Mouse (Mus musculus) midbrain, embryonic 12.5 days (tissue): Measurements from ENCODE around the gene Plxnb1. TPM values are rescaled to one million over a fixed set of nuclear protein-coding genes. Genes with fewer than 3 reads are reported as not detected.

ENCODE experiments used
- ATAC-seq: fragments of 200-750 bp; cut with Nextera tagmentation; 2 replicates; pipeline ENCODE4 v1.8.0; 2017; ENCODE audit warnings: low read depth, moderate TSS enrichment, moderate library complexity; ENCODE audit not compliant: low FRiP score
- H3K27ac ChIP-seq: fragments of 300-500 bp; sonication (generic); replicated peaks from 2 replicates; pipeline ENCODE4 v1.5.1; 2016; ENCODE audit warnings: mild to moderate bottlenecking
- H3K27me3 ChIP-seq: fragments of 300-500 bp; sonication (generic); 2 replicates; pipeline ENCODE4 v1.6.1; 2016; ENCODE audit warnings: mild to moderate bottlenecking
- H3K36me3 ChIP-seq: fragments of 300-500 bp; sonication (generic); 2 replicates; pipeline ENCODE4 v1.6.1; 2016
- H3K4me1 ChIP-seq: fragments of 300-500 bp; sonication (generic); 2 replicates; pipeline ENCODE4 v1.6.1; 2016
- H3K4me2 ChIP-seq: fragments of 300-500 bp; sonication (generic); replicated peaks from 2 replicates; pipeline ENCODE4 v1.6.1; 2016; ENCODE audit warnings: mild to moderate bottlenecking, moderate library complexity
- H3K4me3 ChIP-seq: fragments of 300-500 bp; sonication (generic); 2 replicates; pipeline ENCODE4 v1.5.1; 2016; ENCODE audit warnings: mild to moderate bottlenecking
- H3K9ac ChIP-seq: fragments of 300-500 bp; sonication (generic); replicated peaks from 2 replicates; pipeline ENCODE4 v1.6.1; 2016; ENCODE audit warnings: mild to moderate bottlenecking, moderate library complexity
- H3K9me3 ChIP-seq: fragments of 300-500 bp; sonication (generic); 2 replicates; pipeline ENCODE4 v1.6.1; 2016; ENCODE audit warnings: mild to moderate bottlenecking
- WGBS: fragments of 180-500 bp; shearing (Covaris S2); methylation state at CpG from one replicate; pipeline ENCODE4 v1.1.7; 2016; 5-methylcytosine and 5-hydroxymethylcytosine counted together
- polyA plus RNA-seq: library from polyadenylated mRNA; unstranded; fragments of >200 nt; fragmentation: Nextera tagmentation; extraction: Ambion mirVana; gene quantifications from 2 replicates; pipeline ENCODE4 v1.2.1, GENCODE M21; 2016

The Plxnb1 gene
- polyA plus RNA-seq, 1 experiment from 2014 or later = 43.7 TPM

DNA sequence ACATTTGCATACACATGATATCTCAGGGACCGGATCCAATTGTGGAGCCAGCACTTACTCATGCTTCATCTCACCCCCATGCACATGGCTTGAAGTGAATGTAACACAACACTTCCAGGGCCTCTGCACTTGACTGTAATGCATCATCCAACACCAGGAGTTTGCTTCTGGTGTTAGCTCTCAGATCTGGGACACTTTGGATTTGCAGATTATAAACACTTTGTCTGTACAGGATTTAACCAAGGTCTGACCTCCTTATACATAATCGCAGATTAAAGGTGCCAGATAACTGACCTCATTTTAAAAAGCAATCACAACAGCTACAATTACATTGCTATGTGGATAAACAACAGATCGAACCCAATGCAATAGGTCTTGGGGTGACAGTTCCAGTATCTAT, 14.7 kb upstream of the Plxnb1 start:
- Histone ChIP-seq H3K4me2 (peak overlapping the region; percentile 92; the same call in 1 of the 2 replicates), H3K4me3 (no peak overlapping the region; the same call in 1 of the 2 replicates), H3K36me3 (peaks cover 26% of the 10 kb centered on the region), H3K27ac (no peak overlapping the region), H3K4me1 (peaks cover 22% of the 10 kb centered on the region), H3K9ac (no peak overlapping the region), H3K27me3 (no peaks in the 10 kb centered on the region), H3K9me3 (no peaks in the 10 kb centered on the region)
- WGBS = 95% methylated on average over 3 of the region's 3 CpGs
- no peak for ATAC-seq

DNA sequence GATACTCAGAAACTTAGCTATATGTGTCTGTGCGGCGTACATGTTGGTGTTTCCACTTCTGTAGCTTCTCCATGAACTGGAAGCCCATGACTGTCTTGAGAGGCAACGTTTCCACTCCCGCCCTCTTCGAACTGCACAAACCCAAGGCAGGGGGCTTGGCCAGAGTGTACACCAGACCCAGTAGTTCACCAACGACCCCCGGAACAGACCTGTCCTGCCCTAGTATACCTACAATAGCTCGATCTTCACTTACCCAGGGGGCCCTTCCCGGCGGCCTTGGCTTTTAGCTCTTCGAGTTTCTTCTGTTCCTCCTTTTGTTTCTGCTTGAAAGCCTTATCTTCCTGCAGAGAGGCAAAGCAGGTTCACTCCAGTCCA, 13.5 kb upstream of the Plxnb1 start:
- peak; percentile 13; the same call in 1 of the 2 replicates for ATAC-seq
- Histone ChIP-seq H3K36me3 (peaks cover 26% of the 10 kb centered on the region), H3K27me3 (no peaks in the 10 kb centered on the region), H3K4me2 (peak overlapping the region; percentile 92), H3K9me3 (no peaks in the 10 kb centered on the region), H3K27ac (peak overlapping the region; percentile 63), H3K4me1 (peaks cover 22% of the 10 kb centered on the region), H3K9ac (peak overlapping the region; percentile 88), H3K4me3 (peak overlapping the region; percentile 70)
- 5% methylated on average over 11 of the region's 11 CpGs for WGBS

DNA sequence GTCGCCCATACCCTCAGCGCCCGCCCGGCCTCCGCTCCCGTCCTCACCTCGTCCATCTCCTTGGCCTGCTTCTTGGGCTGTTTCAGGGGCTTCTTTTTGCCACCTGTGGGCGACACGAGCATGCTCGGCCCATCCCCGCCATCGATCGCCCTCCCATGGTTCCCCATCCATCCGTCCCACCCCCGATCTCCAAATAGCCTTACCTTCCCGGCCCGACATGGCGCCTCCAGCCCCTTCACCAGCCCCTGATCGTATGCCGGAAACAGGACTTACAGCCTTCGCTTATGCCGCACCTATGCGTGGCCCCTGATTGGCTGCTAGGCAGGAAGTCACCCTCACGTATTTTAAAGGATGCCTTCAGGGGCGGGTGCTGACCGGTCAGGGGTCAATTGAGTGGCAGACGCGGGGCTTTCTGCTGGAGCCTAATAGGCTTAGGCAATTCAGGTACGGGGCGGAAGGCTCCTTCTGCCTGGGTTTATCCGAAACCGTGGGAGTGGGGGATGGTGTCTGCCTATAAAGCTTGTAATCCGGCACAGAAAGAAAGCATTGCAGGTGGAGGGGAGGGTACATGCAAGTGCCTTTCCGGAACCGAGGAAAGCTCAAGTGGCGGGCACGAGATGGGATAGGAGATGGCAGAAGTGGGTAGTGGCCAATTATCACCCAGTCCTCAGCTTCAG, 12.9 kb upstream of the Plxnb1 start, which contains the start of the genes Ccdc51 and Tma7:
TSS of gene Ccdc51 (plus strand) at position 370 of the 677 bp plus-strand sequence.
TSS of gene Tma7 (minus strand) at position 464 of the 677 bp plus-strand sequence.
- peaks cover 26% of the 10 kb centered on the region for H3K36me3 ChIP-seq
- peak within 1 kb of the TSS; percentile 63 for H3K27ac ChIP-seq

DNA sequence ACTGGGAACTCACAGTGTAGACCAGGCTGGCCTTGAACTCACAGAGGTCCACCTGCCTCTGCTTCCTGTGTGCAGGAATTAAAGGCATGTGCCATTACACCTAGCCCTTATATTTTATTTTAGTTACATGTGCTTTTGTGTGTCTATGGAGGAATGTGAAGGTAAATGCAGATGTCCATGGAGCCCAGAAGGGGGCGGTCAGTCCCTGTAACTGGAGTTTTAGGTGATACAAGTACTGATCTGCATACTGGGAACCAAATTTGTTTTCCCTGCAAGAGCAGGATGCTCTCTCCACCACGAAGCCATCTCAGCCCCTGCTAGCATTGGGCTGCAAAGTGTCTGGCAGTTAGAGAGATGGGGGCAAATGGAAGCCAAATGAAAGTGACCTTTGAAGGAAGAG, 10.3 kb upstream of the Plxnb1 start:
- 10% methylated on average over 2 of the region's 2 CpGs for WGBS

More for the DNA sequence above, 12.9 kb upstream of the Plxnb1 start, which contains the start of the genes Ccdc51 and Tma7:
- H3K9ac ChIP-seq = peak within 1 kb of the TSS; percentile 88
- H3K4me1 ChIP-seq = peaks cover 22% of the 10 kb centered on the region
- peak within 1 kb of the TSS; percentile 70 for H3K4me3 ChIP-seq
- under 1% methylated on average over 37 of the region's 37 CpGs for WGBS
- peak within 1 kb of the TSS; percentile 92 for H3K4me2 ChIP-seq
- ATAC-seq = peak; percentile 98
- H3K9me3 ChIP-seq = no peaks in the 10 kb centered on the region
- H3K27me3 ChIP-seq = no peaks in the 10 kb centered on the region

DNA sequence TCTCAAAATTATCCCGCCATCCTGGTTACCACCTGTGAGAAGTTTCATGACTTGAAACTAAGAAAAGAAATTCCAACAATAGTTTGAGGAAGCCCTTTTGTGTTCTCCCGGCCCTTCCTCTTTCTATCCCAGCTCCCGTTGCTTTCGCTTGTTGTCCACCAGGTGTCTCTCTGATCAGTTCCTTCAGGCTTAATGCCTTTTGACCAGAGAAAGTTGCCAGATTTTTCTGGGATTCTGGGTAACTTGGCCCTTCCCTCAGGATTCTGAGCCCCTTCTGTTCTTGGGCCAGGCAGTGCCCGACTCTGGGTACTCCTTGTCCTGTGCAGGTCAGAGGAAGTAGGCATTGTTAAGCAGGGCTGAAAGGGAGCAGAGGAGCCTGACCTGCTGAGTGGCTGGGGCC, 7.2 kb upstream of the Plxnb1 start:
- Histone ChIP-seq H3K4me1 (peaks cover 23% of the 10 kb centered on the region), H3K27me3 (no peaks in the 10 kb centered on the region), H3K9me3 (no peaks in the 10 kb centered on the region), H3K4me3 (no peak overlapping the region), H3K9ac (no peak overlapping the region), H3K27ac (no peak overlapping the region), H3K4me2 (no peak overlapping the region), H3K36me3 (peaks cover 31% of the 10 kb centered on the region)
- ATAC-seq = no peak
- WGBS = 10% methylated on average over 5 of the region's 5 CpGs

More for the DNA sequence above, 10.3 kb upstream of the Plxnb1 start:
- peaks cover 20% of the 10 kb centered on the region for H3K36me3 ChIP-seq
- no peak overlapping the region for H3K4me2 ChIP-seq
- H3K4me3 ChIP-seq = no peak overlapping the region
- H3K9ac ChIP-seq = no peak overlapping the region
- no peaks in the 10 kb centered on the region for H3K9me3 ChIP-seq
- no peak overlapping the region for H3K27ac ChIP-seq
- ATAC-seq = no peak
- H3K4me1 ChIP-seq = peaks cover 29% of the 10 kb centered on the region
- H3K27me3 ChIP-seq = no peaks in the 10 kb centered on the region

DNA sequence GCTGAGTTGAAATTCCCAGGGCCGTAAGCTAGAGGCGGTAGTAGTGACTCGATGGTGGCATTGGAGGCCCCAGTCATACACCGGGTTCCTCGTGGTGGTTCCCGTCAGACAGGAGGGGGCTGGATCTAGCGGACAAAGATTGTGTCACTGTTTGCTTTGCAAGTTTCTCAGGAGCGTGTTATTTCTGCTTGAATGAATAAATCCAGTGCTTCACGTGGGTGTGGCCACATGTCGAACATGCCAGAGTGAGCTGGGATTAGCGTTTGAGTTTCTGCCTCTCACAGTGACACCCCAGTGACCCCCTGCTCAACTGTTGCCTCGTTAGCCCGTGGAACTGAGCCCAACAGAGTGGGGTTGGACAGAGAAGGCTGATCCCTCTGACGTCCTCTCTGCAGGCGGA, 4.7 kb upstream of the Plxnb1 start:
- ATAC-seq = no peak

DNA sequence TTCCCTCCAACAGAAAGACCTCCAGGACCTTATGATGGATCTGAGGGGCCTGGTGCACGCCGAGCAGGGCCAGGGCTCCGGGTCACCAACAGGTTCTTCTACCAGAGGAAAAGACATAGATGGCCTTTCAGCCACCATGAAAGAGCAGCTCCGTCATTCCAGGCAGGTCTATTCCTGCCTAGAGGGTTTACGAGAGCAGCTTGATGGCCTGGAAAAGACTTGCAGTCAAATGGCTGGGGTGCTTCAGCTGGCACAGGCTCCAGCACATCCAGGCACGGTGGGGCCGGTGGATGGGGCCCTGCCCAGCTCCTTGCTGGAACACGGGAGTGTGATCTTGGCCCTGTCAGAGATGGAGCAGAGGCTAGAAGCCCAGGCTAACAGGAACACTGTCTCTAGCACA, 3.4 kb upstream of the Plxnb1 start:
- Histone ChIP-seq H3K9me3 (no peaks in the 10 kb centered on the region), H3K9ac (no peak overlapping the region), H3K4me2 (no peak overlapping the region), H3K4me3 (no peak overlapping the region), H3K4me1 (peaks cover 29% of the 10 kb centered on the region), H3K27me3 (no peaks in the 10 kb centered on the region), H3K27ac (no peak overlapping the region), H3K36me3 (peaks cover 31% of the 10 kb centered on the region)
- 91% methylated on average over 8 of the region's 8 CpGs for WGBS
- no peak for ATAC-seq

More for the DNA sequence above, 4.7 kb upstream of the Plxnb1 start:
- H3K36me3 ChIP-seq = peaks cover 31% of the 10 kb centered on the region
- H3K4me3 ChIP-seq = no peak overlapping the region
- H3K27me3 ChIP-seq = no peaks in the 10 kb centered on the region
- 49% methylated on average over 15 of the region's 15 CpGs for WGBS
- no peak overlapping the region for H3K27ac ChIP-seq
- H3K9ac ChIP-seq = no peak overlapping the region
- H3K4me2 ChIP-seq = no peak overlapping the region
- H3K9me3 ChIP-seq = no peaks in the 10 kb centered on the region
- peaks cover 28% of the 10 kb centered on the region for H3K4me1 ChIP-seq

DNA sequence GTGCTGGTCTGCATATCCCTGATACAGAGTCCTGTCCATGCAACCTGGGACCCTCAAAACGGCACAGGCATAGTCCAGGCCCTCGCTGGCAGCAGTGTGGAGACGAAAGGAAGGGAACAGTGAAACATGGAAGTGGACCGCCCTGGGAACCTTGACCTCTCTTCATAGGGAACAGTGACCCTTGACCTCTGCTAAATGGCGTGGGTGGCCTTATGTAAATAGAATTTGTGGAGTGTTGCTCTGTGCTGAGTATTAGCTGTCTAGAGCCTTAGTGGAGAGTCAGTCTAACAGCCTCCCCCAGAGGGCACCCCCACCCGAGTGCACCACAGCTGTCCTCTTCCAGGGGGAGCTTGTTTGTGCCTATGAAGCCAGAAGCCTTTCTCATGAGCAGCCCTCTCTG, 2.4 kb upstream of the Plxnb1 start:
- Histone ChIP-seq H3K9ac (no peak overlapping the region), H3K4me1 (peaks cover 39% of the 10 kb centered on the region), H3K36me3 (peaks cover 31% of the 10 kb centered on the region), H3K27ac (no peak overlapping the region), H3K9me3 (no peaks in the 10 kb centered on the region), H3K4me2 (no peak overlapping the region), H3K4me3 (no peak overlapping the region), H3K27me3 (no peaks in the 10 kb centered on the region)
- no peak for ATAC-seq
- 31% methylated on average over 6 of the region's 6 CpGs for WGBS

DNA sequence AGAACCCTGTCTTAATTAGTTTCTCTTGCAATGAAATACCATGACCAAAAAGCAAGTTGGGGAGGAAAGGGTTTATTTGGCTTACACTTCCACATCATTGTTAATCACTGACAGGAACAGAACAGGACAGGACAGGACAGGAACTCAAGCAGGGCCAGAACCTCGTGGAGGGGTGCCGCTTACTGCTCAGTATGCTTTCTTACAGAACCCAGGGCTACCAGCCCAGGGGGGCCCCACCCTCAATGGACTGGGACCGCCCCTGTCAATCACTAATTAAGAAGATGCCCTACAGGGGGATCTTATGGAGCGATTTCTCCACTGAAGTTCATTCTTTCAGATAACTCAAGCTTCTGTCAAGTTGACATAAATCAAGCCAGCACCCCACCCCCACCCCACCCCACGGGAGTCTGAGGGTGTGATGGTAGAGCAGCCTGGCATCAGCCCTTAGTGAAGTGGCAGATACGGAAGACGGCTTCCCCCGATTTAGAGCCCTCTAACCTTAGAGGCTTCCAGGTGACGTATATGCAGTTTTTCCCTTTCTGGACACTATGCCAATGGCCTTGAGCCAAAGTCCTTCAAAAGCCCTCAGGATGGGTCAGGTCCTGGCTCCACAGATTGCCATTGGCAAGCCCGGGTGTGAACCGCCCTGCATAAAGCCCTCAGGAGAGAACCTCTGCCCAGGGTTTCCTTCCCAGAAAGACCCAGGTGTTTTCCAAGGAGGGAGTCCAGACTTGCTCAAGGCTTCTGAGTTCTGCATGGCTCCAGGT, 1.2 kb upstream of the Plxnb1 start:
- peaks cover 34% of the 10 kb centered on the region for H3K36me3 ChIP-seq
- peak overlapping the region; percentile 77 for H3K4me3 ChIP-seq
- H3K4me1 ChIP-seq = peaks cover 46% of the 10 kb centered on the region
- H3K9me3 ChIP-seq = no peaks in the 10 kb centered on the region
- H3K27me3 ChIP-seq = no peaks in the 10 kb centered on the region
- H3K4me2 ChIP-seq = peak overlapping the region; percentile 84
- WGBS = 22% methylated on average over 11 of the region's 11 CpGs
- ATAC-seq = no peak
- peak overlapping the region; percentile 100 for H3K27ac ChIP-seq
- peak overlapping the region; percentile 96 for H3K9ac ChIP-seq

DNA sequence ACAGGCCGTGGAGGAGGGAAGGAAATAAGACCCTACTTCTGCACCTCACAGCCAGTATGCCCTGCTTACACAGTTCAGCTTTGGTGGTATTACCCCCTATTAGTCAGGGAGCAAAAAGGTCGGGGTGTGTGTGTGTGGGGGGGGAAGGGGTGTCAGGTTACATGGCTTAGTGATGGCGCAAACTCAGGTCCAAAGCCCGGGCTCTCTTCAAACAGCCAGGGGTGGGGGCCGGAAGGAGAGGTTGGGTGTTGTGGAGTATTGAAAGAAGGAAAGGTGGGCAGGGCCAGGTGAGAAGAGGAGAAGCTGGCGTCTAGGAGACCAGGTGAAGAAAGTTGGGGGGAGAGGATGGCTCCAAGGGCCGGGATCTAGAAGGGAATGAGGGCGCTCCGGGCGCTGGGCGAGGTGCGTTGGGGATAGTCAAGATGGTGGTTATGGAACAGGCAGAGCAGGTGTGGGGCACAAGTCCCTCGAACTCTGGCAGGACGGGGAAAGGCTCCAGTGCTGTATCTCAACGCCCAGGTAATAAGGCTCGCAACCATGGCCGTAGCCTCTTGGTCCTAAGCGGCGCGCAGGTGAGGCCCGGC, 544 bp upstream of the Plxnb1 start:
- H3K4me2 ChIP-seq = peak overlapping the region; percentile 84
- H3K9me3 ChIP-seq = no peaks in the 10 kb centered on the region
- H3K4me3 ChIP-seq = peak overlapping the region; percentile 77
- ATAC-seq = peak; percentile 0; the same call in 1 of the 2 replicates
- WGBS = 1% methylated on average over 21 of the region's 21 CpGs
- H3K9ac ChIP-seq = peak overlapping the region; percentile 96
- peak overlapping the region; percentile 100 for H3K27ac ChIP-seq
- H3K4me1 ChIP-seq = peaks cover 52% of the 10 kb centered on the region
- H3K27me3 ChIP-seq = no peaks in the 10 kb centered on the region
- H3K36me3 ChIP-seq = peaks cover 37% of the 10 kb centered on the region

DNA sequence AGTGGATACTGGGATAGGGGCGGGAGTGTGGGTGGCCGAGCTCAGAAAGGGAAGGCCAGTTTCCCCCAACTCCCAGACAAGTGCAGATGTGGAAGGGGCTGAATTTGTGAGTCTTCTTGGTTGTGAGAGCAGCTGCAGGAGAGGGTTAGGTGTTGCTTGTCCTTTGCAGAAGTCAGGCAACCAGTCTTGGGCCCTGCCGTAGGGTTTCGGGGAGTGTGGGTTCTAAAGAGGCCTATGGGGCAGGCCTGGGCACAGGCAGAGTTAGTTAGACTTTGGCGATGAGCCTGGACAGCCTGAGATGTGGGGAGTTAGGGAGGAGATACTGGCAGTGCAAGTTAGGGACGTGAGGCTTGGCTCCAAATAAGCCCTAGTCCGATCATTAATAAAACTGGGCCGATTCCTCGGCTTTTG, 1.1 kb downstream of the Plxnb1 start:
- Histone ChIP-seq H3K9me3 (no peaks in the 10 kb centered on the region), H3K27ac (peak overlapping the region; percentile 100), H3K36me3 (peaks cover 40% of the 10 kb centered on the region), H3K4me1 (peaks cover 51% of the 10 kb centered on the region), H3K27me3 (no peaks in the 10 kb centered on the region), H3K9ac (peak overlapping the region; percentile 96), H3K4me3 (peak overlapping the region; percentile 77), H3K4me2 (peak overlapping the region; percentile 84)
- no peak for ATAC-seq
- 12% methylated on average over 9 of the region's 9 CpGs for WGBS

DNA sequence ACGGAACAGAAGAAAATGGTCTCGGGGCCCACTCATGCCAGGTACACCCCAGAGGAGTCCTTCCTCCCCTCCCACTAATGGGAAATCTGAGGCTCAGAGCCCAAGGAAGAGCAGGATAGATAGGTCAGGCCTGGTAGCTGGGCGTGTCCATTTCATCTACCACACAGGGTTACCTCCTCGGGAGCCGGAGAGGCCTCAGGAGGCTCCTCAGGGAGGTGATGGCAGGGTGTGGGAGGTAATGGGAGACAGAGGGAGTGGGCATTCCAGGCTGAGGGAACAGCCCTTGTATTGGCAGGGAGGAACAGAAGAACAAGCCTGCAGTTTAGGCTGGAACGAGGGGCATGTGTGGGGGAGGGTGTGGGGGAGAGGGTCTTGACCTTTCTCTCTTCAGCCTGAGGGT, 1.7 kb downstream of the Plxnb1 start:
- 0 out of 2 replicates have a peak, but pooled peaks have one; percentile 3 for ATAC-seq
- Histone ChIP-seq H3K27me3 (no peaks in the 10 kb centered on the region), H3K4me2 (peak overlapping the region; percentile 84), H3K9me3 (no peaks in the 10 kb centered on the region), H3K9ac (peak overlapping the region; percentile 96), H3K4me1 (peaks cover 51% of the 10 kb centered on the region), H3K36me3 (peaks cover 40% of the 10 kb centered on the region), H3K4me3 (peak overlapping the region; percentile 77), H3K27ac (peak overlapping the region; percentile 100)
- whole genome bisulfite sequencing = 18% methylated on average over 6 of the region's 6 CpGs
